Mouse (Mus musculus): ENCODE data around the gene Kif26b. TPM values are rescaled to one million over a fixed set of nuclear protein-coding genes. Genes with fewer than 3 reads are reported as not detected.

Kif26b gene
- polyA plus RNA-seq, 1 experiment from 2014 or later = 2.2 TPM

- DNase-seq (no peak), ATAC-seq (ENCODE audit: insufficient read depth) (no peak)
- Histone ChIP-seq H3K9ac (no peak overlapping the region), H3K9me3 (ENCODE audit: low read depth, low read length) (no peaks in the 10 kb centered on the region), H3K4me3 (ENCODE audit: low read depth, low read length) (no peak overlapping the region), H3K4me1 (ENCODE audit: insufficient read depth) (0 out of 2 replicates have a peak, but pooled peaks cover 3% of the 10 kb centered on the region), H3K36me3 (ENCODE audit: insufficient read depth) (no peaks in the 10 kb centered on the region), H3K27me3 (ENCODE audit: insufficient read depth, low read length) (no peaks in the 10 kb centered on the region), H3K27ac (ENCODE audit: low read depth) (no peak overlapping the region), H3K4me2 (no peak overlapping the region)
- no peak for TF ChIP-seq CTCF (IDR thresholded peaks at IDR 0.05; ENCODE audit: low read depth)
- 64% methylated on average over 5 of the region's 5 CpGs for WGBS
Observed at GRCm38 (mm10) chr1:178981641-178982040, 452.7 kb downstream of the Kif26b start.

DNA sequence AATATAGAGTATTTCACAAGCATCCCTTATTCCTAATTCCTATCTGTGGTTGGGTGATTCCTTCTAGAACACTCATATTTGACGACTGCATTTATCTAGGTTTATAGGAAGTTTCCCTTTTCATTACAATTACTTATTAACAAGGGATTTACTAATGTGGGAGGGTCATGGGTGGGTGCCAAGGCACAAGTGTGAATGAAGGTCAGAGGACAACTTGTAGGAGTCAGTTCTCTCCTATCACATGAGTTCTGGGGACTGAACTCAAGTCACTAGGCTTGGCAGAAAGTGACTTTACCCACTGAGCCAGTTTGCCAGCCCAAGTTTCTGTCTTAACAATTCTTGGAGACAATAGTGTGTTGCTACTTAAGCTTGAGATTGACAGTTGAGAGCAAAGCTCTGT is 459.3 kb downstream of the Kif26b start:
- H3K9ac ChIP-seq = no peak overlapping the region
- ATAC-seq (ENCODE audit: insufficient read depth) (no peak), DNase-seq (no peak)
- no peaks in the 10 kb centered on the region for H3K4me1 ChIP-seq (ENCODE audit: insufficient read depth)
- WGBS = 49% methylated on average over 1 of the region's 1 CpGs
- H3K27me3 ChIP-seq (ENCODE audit: insufficient read depth, low read length) = no peaks in the 10 kb centered on the region
- no peaks in the 10 kb centered on the region for H3K9me3 ChIP-seq (ENCODE audit: low read depth, low read length)
- no peaks in the 10 kb centered on the region for H3K36me3 ChIP-seq (ENCODE audit: insufficient read depth)
- TF ChIP-seq CTCF (IDR thresholded peaks at IDR 0.05; ENCODE audit: low read depth) = no peak
- H3K4me3 ChIP-seq (ENCODE audit: low read depth, low read length) = no peak overlapping the region
- H3K4me2 ChIP-seq = no peak overlapping the region
- no peak overlapping the region for H3K27ac ChIP-seq (ENCODE audit: low read depth)

Other genes with a start within 250 kb of the Kif26b start
- gene Cox20, start 210.0 kb upstream of the Kif26b start, polyA plus RNA-seq (2014; fragmentation: Nextera tagmentation; extraction: Ambion mirVana) = 124 and 135 TPM in 2 replicates
- gene Hnrnpu, start 191.3 kb upstream of the Kif26b start, polyA plus RNA-seq (2014; fragmentation: Nextera tagmentation; extraction: Ambion mirVana) = 593 and 647 TPM in 2 replicates
- 3.3 and 6.2 TPM in 2 replicates for gene Efcab2, start 123.0 kb upstream of the Kif26b start, polyA plus RNA-seq (2014; fragmentation: Nextera tagmentation; extraction: Ambion mirVana)